Mouse (Mus musculus) left cerebral cortex, postnatal 4 days (tissue): ENCODE results near the gene Lats1. TPM values are rescaled to one million over a fixed set of nuclear protein-coding genes. Genes with fewer than 3 reads are reported as not detected.

ENCODE experiments used
- DNase-seq: peaks from one replicate; pipeline ENCODE4 v3.0.0-alpha.2; 2022
- intact Hi-C: fragments of 180-260 bp; cut with DNase I; formaldehyde crosslinking; loops from one replicate; pipeline ENCODE4 v1.15.1; 2025
- total RNA-seq, 2 experiments: library from RNA; stranded (reverse); gene quantifications; 2 replicates each; pipeline ENCODE4 v1.2.3; 2021

The Lats1 gene
- total RNA-seq = 10 to 100 TPM; 66.7 to 67.4 TPM

GRCm38 (mm10) chr10:7680731-7681301 lies at the start of gene Lats1, which contains the start of gene Pcmt1:
TSS of gene Lats1 (plus strand) at chr10:7681214.
TSS of gene Pcmt1 (minus strand) at chr10:7681136.
- DNase-seq = peak; percentile 90
- intact Hi-C loops = no loop called here

GRCm38 (mm10) chr10:7640366-7640765 lies 40.6 kb upstream of the Lats1 start:
- DNase-seq = no peak

GRCm38 (mm10) chr10:7645911-7646310 lies 35.1 kb upstream of the Lats1 start:
- no peak for DNase-seq
- intact Hi-C loops = no loop called here

More at GRCm38 (mm10) chr10:7640366-7640765, 40.6 kb upstream of the Lats1 start:
- intact Hi-C loops = no loop called here

- no peak for DNase-seq
- intact Hi-C loops = no loop called here
Measured at GRCm38 (mm10) chr10:7649059-7649458, 32.0 kb upstream of the Lats1 start.

- no peak for DNase-seq
- intact Hi-C loops = no loop called here
Measured at GRCm38 (mm10) chr10:7651057-7651456, 30.0 kb upstream of the Lats1 start.

- DNase-seq = no peak
- intact Hi-C loops = no loop called here
Measured at GRCm38 (mm10) chr10:7662471-7663141, 18.4 kb upstream of the Lats1 start.

- DNase-seq = peak; percentile 93
- intact Hi-C loops = no loop called here
Measured at GRCm38 (mm10) chr10:7663159-7664026, 17.6 kb upstream of the Lats1 start.

GRCm38 (mm10) chr10:7664027-7664526 lies 16.9 kb upstream of the Lats1 start:
- intact Hi-C loops = no loop called here
- no peak for DNase-seq

- intact Hi-C loops = no loop called here
- DNase-seq = no peak
Measured at GRCm38 (mm10) chr10:7664889-7665288, 16.1 kb upstream of the Lats1 start.

GRCm38 (mm10) chr10:7667342-7667802 lies 13.6 kb upstream of the Lats1 start, which contains the start of gene Nup43:
TSS of gene Nup43 (plus strand) at chr10:7667503.
- intact Hi-C loops = no loop called here

GRCm38 (mm10) chr10:7673673-7674072 lies 7.3 kb upstream of the Lats1 start:
- peak; percentile 12 for DNase-seq
- intact Hi-C loops = no loop called here

More at GRCm38 (mm10) chr10:7667342-7667802, 13.6 kb upstream of the Lats1 start, which contains the start of gene Nup43:
- peak; percentile 92 for DNase-seq

- peak; percentile 72 for DNase-seq
- intact Hi-C loops = no loop called here
Measured at GRCm38 (mm10) chr10:7681343-7682025, 470 bp downstream of the Lats1 start.

GRCm38 (mm10) chr10:7682249-7682648 lies 1.2 kb downstream of the Lats1 start:
- no peak for DNase-seq
- intact Hi-C loops = no loop called here

GRCm38 (mm10) chr10:7686902-7687301 lies 5.9 kb downstream of the Lats1 start:
- intact Hi-C loops = no loop called here
- DNase-seq = no peak

GRCm38 (mm10) chr10:7695286-7695685 lies 14.3 kb downstream of the Lats1 start:
- DNase-seq = no peak
- intact Hi-C loops = no loop called here

GRCm38 (mm10) chr10:7700120-7700519 lies 19.1 kb downstream of the Lats1 start:
- intact Hi-C loops = no loop called here
- DNase-seq = no peak

GRCm38 (mm10) chr10:7702586-7702985 lies 21.6 kb downstream of the Lats1 start:
- intact Hi-C loops = no loop called here
- DNase-seq = no peak

- intact Hi-C loops = no loop called here
- no peak for DNase-seq
Measured at GRCm38 (mm10) chr10:7710121-7710520, 29.1 kb downstream of the Lats1 start.

GRCm38 (mm10) chr10:7712506-7712905 lies 31.5 kb downstream of the Lats1 start:
- intact Hi-C loops = no loop called here

GRCm38 (mm10) chr10:7715056-7715455 lies 34.0 kb downstream of the Lats1 start:
- no peak for DNase-seq
- intact Hi-C loops = no loop called here

More at GRCm38 (mm10) chr10:7712506-7712905, 31.5 kb downstream of the Lats1 start:
- no peak for DNase-seq
